Mouse (Mus musculus) brain, embryonic 14.5 days (tissue): ENCODE data around the gene Catsper3.

Experiments
- CTCF ChIP-seq: fragments of 200-500 bp; IDR thresholded peaks from 2 replicates; pipeline ENCODE4 v1.5.1; 2012; ENCODE audit warnings: inconsistent platforms, mild to moderate bottlenecking, moderate library complexity, borderline replicate concordance; ENCODE audit not compliant: insufficient read depth, insufficient read length; ENCODE audit errors: extremely low read depth
- POLR2A ChIP-seq: fragments of 200-500 bp; IDR thresholded peaks from 2 replicates; pipeline ENCODE4 v1.6.1; 2012; ENCODE audit warnings: mild to moderate bottlenecking, inconsistent platforms, borderline replicate concordance; ENCODE audit not compliant: poor library complexity, insufficient read depth, insufficient read length, severe bottlenecking; ENCODE audit errors: extremely low read depth

GRCm38 (mm10) chr13:55813490-55814016 is 29.2 kb downstream of the Catsper3 start:
- TF ChIP-seq POLR2A: no peak
- no peak for TF ChIP-seq CTCF
